Mouse (Mus musculus): ENCODE measurements at regions not wholly inside any gene's neighbourhood (a gene's known extent, or its start where the extent isn't known, plus 50 kb on each side); places are given as distances from the start of the nearest gene placed in this dataset.

GRCm38 (mm10) chr5:12222622-12223021, 160.6 kb upstream of the Sema3d start:
- DNase-seq (ENCODE audit: low spot score), result no peak

GRCm38 (mm10) chr5:12233377-12234096, 149.6 kb upstream of the Sema3d start:
- DNase-seq (ENCODE audit: low spot score), result no peak

- DNase-seq (ENCODE audit: low spot score), result no peak
Observed at GRCm38 (mm10) chr5:12243179-12243805, 139.9 kb upstream of the Sema3d start.

- no peak for DNase-seq (ENCODE audit: low spot score)
Observed at GRCm38 (mm10) chr5:12293685-12294084, 89.5 kb upstream of the Sema3d start.

GRCm38 (mm10) chr5:12297331-12297730, 85.9 kb upstream of the Sema3d start:
- no peak for DNase-seq (ENCODE audit: low spot score)

GRCm38 (mm10) chr5:12301833-12302808, 81.1 kb upstream of the Sema3d start:
- no peak for DNase-seq (ENCODE audit: low spot score)

GRCm38 (mm10) chr5:12309408-12309807, 73.8 kb upstream of the Sema3d start:
- DNase-seq (ENCODE audit: low spot score), result no peak

GRCm38 (mm10) chr5:12332648-12333305, 50.4 kb upstream of the Sema3d start:
- no peak for DNase-seq (ENCODE audit: low spot score)

Measured in MN1 (cell line).